Mouse (Mus musculus): ENCODE data around the gene Mark1. TPM values are rescaled to one million over a fixed set of nuclear protein-coding genes. Genes with fewer than 3 reads are reported as not detected.

Mark1 gene
- polyA plus RNA-seq (2015; fragmentation: Nextera tagmentation; extraction: Ambion mirVana) = 2.1 TPM in 2 replicates

DNA sequence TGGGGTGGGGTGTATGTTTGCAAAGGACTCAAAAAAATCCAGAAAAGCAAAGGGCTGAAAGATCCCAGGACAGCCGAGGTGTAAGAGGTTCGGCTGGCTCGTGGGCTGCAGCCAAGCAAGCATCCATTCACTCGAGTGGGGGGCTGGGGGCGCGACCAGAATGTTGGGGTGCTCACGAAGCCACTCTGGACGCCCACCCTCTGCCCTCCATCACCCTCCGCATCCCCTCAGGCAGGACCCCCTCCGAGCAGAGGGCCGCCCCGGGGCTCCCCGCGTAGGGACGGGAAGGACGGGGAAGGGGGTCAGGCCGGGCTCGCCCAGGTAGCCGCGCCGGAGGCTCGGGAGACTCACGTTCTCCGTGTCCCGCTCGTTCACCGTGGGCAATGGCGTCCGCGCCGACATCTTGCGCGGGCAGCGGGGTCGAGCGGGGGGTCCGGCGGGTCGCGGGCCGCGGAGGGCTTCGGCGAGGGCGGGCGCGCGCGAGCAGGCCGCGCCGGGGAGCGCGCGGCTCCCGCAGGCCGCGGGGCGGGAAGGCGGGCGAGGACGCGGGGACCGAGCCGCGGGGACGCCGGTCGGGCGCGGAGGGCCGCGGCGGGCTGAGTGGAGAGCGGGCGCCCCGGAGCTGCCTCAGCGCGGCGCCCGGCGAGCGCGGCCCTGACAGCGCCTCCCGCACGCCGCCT is at the start of gene Mark1:
Gene Mark1, minus strand, starts transcription at position 500 of the 680 bp plus-strand sequence.
- H3K4me1 ChIP-seq (replicated peaks; ENCODE audit: insufficient read depth, low read length) = 0 out of 2 replicates have a peak, but pooled peaks cover 3% of the 10 kb centered on the region
- TF ChIP-seq CTCF (IDR thresholded peaks at IDR 0.05; ENCODE audit: low read depth) = no peak
- DNase-seq (ENCODE audit: low spot score) (no peak), ATAC-seq (replicated peaks; ENCODE audit: low FRiP score, low read depth) (peak; percentile 67)
- under 1% methylated on average over 76 of the region's 88 CpGs for WGBS
- no peaks in the 10 kb centered on the region for H3K9me3 ChIP-seq (replicated peaks; ENCODE audit: low read length)
- H3K4me2 ChIP-seq (ENCODE audit: low read length) = peak within 1 kb of the TSS; percentile 93
- no peaks in the 10 kb centered on the region for H3K27me3 ChIP-seq (ENCODE audit: insufficient read depth, low read length)
- peak within 1 kb of the TSS; percentile 73 for H3K4me3 ChIP-seq (replicated peaks; ENCODE audit: low read depth, low read length)
- peak within 1 kb of the TSS; percentile 92 for H3K9ac ChIP-seq (ENCODE audit: low read depth, low read length)
- peak within 1 kb of the TSS; percentile 66 for H3K27ac ChIP-seq
- no peaks in the 10 kb centered on the region for H3K36me3 ChIP-seq (ENCODE audit: insufficient read depth, low read length)

DNA sequence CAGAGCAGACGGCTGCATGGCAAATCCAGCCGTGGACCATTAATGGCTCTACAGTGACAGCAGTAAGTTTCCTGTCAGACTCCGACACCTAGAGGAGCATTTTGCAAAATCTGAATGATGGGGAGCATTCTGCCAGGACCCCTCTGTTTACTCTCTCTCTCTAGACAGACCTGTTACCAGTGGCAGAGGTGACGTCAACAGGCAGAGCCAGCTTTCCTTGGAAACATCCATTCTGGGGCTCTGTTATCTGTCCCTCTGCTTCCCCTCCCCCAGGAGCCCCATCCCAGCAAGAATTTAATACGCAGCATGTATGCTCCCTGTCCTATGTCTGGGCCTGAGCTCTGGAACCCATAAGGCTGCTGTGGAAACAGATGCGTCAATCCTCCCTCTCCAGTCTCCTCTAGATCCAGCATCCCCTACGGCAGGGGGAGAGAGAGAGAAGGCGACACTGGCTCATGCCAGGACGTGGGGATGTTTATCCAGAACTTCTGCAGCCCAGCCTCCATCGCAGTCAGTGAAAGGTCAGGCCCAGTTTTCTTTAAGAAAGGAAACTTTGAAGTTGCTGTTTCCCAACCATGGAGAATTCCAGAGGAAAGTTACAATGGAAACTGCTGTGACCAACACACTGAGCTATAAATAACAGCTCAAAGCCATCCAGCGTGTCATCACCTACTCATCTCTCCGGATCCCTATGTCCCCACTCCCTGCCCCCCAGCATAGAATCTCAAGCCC is 48.3 kb upstream of the Mark1 start:
- H3K4me2 ChIP-seq (ENCODE audit: low read length) = no peak overlapping the region
- DNase-seq (ENCODE audit: low spot score) = peak; percentile 36
- 54% methylated on average over 12 of the region's 12 CpGs for WGBS
- H3K27me3 ChIP-seq (ENCODE audit: insufficient read depth, low read length) = no peaks in the 10 kb centered on the region
- H3K4me1 ChIP-seq (replicated peaks; ENCODE audit: insufficient read depth, low read length) = no peaks in the 10 kb centered on the region
- ATAC-seq (replicated peaks; ENCODE audit: low FRiP score, low read depth) = no peak
- no peaks in the 10 kb centered on the region for H3K9me3 ChIP-seq (replicated peaks; ENCODE audit: low read length)
- no peaks in the 10 kb centered on the region for H3K36me3 ChIP-seq (ENCODE audit: insufficient read depth, low read length)
- no peak overlapping the region for H3K9ac ChIP-seq (ENCODE audit: low read depth, low read length)
- H3K27ac ChIP-seq = no peak overlapping the region
- H3K4me3 ChIP-seq (replicated peaks; ENCODE audit: low read depth, low read length) = no peak overlapping the region
- no peak for TF ChIP-seq CTCF (IDR thresholded peaks at IDR 0.05; ENCODE audit: low read depth)

DNA sequence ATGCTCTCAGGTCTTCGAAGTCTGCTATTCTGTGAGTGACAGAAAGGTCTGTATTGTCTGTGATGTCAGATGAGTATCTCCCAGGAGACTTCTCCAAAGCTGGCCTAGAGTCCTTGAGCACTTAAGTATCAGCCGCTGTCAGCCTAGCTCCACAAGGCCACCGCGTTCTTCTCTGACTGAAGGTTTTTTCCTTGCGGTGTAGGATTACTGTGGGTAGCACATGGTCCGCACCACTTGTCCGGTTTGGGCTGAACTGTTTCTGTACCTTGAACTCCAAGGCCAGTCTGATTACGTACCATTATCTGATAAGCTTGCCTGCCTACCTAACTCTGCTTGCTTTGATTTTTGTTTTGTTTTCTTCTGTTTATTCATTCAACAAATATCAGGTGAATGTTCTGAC is 47.1 kb upstream of the Mark1 start:
- no peak for DNase-seq (ENCODE audit: low spot score)
- H3K9ac ChIP-seq (ENCODE audit: low read depth, low read length) = no peak overlapping the region
- no peak for ATAC-seq (replicated peaks; ENCODE audit: low FRiP score, low read depth)
- H3K27ac ChIP-seq = no peak overlapping the region
- H3K4me3 ChIP-seq (replicated peaks; ENCODE audit: low read depth, low read length) = no peak overlapping the region
- H3K27me3 ChIP-seq (ENCODE audit: insufficient read depth, low read length) = no peaks in the 10 kb centered on the region
- no peaks in the 10 kb centered on the region for H3K36me3 ChIP-seq (ENCODE audit: insufficient read depth, low read length)
- TF ChIP-seq CTCF (IDR thresholded peaks at IDR 0.05; ENCODE audit: low read depth) = no peak
- H3K4me2 ChIP-seq (ENCODE audit: low read length) = no peak overlapping the region
- 81% methylated on average over 8 of the region's 8 CpGs for WGBS
- no peaks in the 10 kb centered on the region for H3K9me3 ChIP-seq (replicated peaks; ENCODE audit: low read length)
- H3K4me1 ChIP-seq (replicated peaks; ENCODE audit: insufficient read depth, low read length) = no peaks in the 10 kb centered on the region

DNA sequence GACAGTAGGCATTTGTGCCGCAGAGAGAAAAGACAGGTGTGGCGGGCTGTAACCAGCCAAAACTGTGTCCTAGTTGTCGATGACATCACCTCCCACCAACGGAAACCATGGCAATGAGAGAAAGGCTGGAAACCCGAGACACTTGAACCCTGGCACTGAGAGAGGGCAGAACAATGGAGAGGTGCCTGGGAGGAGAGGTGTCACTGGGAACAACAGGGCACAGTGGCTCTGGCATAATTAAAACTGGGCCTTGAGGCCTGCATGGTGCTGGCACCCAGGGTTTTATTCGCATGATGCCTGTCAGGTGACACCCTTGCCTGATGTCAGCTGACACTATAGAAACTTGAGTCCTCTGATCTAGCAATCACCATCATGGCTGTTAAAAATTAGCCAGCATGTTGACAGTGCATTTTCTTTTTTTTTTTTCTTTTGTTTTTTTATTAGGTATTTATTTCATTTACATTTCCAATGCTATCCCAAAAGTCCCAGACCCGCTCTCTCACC is 38.9 kb upstream of the Mark1 start:
- ATAC-seq (replicated peaks; ENCODE audit: low FRiP score, low read depth) = no peak
- WGBS = 41% methylated on average over 7 of the region's 7 CpGs
- H3K9me3 ChIP-seq (replicated peaks; ENCODE audit: low read length) = no peaks in the 10 kb centered on the region

DNA sequence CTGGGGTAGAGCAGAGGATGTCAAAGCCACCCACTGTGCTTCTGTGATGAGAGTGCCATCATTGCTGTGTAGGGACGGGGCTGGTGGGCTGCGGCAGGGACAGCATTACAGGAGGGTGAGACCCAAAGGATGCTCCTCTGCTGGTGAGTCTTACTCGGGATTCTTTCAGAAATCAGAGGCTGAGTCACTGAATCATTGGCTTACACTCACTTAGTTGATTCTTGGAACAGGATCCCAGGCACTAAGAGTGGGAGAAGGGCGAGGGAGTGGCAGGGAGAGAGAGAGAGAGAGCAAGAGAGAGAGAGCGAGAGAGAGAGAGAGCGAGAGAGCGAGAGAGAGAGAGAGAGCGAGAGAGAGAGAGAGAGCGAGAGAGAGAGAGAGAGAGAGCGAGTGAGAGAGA is 31.2 kb upstream of the Mark1 start:
- no peaks in the 10 kb centered on the region for H3K9me3 ChIP-seq (replicated peaks; ENCODE audit: low read length)
- no peaks in the 10 kb centered on the region for H3K27me3 ChIP-seq (ENCODE audit: insufficient read depth, low read length)
- 78% methylated on average over 10 of the region's 10 CpGs for WGBS
- H3K4me3 ChIP-seq (replicated peaks; ENCODE audit: low read depth, low read length) = no peak overlapping the region
- H3K4me2 ChIP-seq (ENCODE audit: low read length) = no peak overlapping the region
- DNase-seq (ENCODE audit: low spot score) (no peak), ATAC-seq (replicated peaks; ENCODE audit: low FRiP score, low read depth) (no peak)
- TF ChIP-seq CTCF (IDR thresholded peaks at IDR 0.05; ENCODE audit: low read depth) = no peak
- H3K4me1 ChIP-seq (replicated peaks; ENCODE audit: insufficient read depth, low read length) = no peaks in the 10 kb centered on the region
- H3K27ac ChIP-seq = no peak overlapping the region
- H3K36me3 ChIP-seq (ENCODE audit: insufficient read depth, low read length) = no peaks in the 10 kb centered on the region
- no peak overlapping the region for H3K9ac ChIP-seq (ENCODE audit: low read depth, low read length)

More for the DNA sequence above, 38.9 kb upstream of the Mark1 start:
- Histone ChIP-seq H3K9ac (ENCODE audit: low read depth, low read length) (no peak overlapping the region), H3K27ac (no peak overlapping the region), H3K27me3 (ENCODE audit: insufficient read depth, low read length) (no peaks in the 10 kb centered on the region), H3K4me2 (ENCODE audit: low read length) (no peak overlapping the region), H3K4me1 (replicated peaks; ENCODE audit: insufficient read depth, low read length) (no peaks in the 10 kb centered on the region), H3K4me3 (replicated peaks; ENCODE audit: low read depth, low read length) (no peak overlapping the region), H3K36me3 (ENCODE audit: insufficient read depth, low read length) (no peaks in the 10 kb centered on the region)
- DNase-seq (ENCODE audit: low spot score) = no peak
- no peak for TF ChIP-seq CTCF (IDR thresholded peaks at IDR 0.05; ENCODE audit: low read depth)

DNA sequence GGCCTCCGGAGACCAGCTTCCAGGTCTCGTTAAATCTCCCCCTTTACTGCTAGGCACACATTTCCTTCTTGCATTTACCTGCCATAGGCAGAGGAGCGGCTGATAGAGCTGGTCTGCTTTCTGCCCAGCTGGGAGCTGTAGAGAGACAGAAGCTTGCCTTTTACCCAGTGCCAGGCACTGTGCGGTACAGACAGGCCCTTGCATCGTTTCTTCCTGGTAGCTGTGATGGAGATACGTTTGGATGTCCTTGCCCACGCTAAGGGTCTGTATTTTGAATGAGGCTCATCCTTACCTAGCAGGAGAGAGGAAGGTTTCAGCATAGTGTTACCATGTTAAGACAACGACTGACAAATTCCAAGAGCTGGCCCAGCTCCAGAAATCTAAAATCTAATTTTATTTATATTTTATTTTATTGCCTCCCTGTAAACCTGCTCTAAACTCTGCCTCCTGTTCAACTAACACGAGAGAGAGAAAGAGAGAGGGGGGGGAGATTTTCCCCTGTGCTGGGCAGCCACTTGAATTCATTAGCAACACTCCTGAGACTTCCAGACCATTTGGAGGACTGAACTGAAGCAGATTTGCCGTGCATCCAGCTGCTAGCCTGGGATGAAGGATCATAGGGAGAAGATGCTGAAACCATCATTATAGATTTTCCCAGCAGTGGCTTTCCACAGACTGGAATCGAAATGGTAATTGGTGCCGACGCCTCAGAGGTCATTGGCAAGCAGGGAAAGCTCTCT is 21.2 kb upstream of the Mark1 start:
- Histone ChIP-seq H3K36me3 (ENCODE audit: insufficient read depth, low read length) (no peaks in the 10 kb centered on the region), H3K9ac (ENCODE audit: low read depth, low read length) (no peak overlapping the region), H3K27ac (no peak overlapping the region), H3K4me2 (ENCODE audit: low read length) (no peak overlapping the region), H3K4me3 (replicated peaks; ENCODE audit: low read depth, low read length) (no peak overlapping the region), H3K9me3 (replicated peaks; ENCODE audit: low read length) (no peaks in the 10 kb centered on the region; the same call in 1 of the 2 replicates), H3K27me3 (ENCODE audit: insufficient read depth, low read length) (no peaks in the 10 kb centered on the region), H3K4me1 (replicated peaks; ENCODE audit: insufficient read depth, low read length) (no peaks in the 10 kb centered on the region)
- TF ChIP-seq CTCF (IDR thresholded peaks at IDR 0.05; ENCODE audit: low read depth) = no peak
- ATAC-seq (replicated peaks; ENCODE audit: low FRiP score, low read depth) = no peak
- DNase-seq (ENCODE audit: low spot score) = no peak
- WGBS = 76% methylated on average over 13 of the region's 13 CpGs
